Mouse (Mus musculus) bone marrow macrophage, adult 2 months (primary cell): ENCODE results near the gene Pygl.

ENCODE experiments used
- CTCF ChIP-seq: IDR thresholded peaks from 2 replicates; pipeline ENCODE4 v1.5.1; 2012; ENCODE audit warnings: low read depth, mild to moderate bottlenecking, low read length, moderate library complexity
- POLR2A ChIP-seq: IDR thresholded peaks from 2 replicates; pipeline ENCODE4 v1.6.1; 2012; ENCODE audit warnings: mild to moderate bottlenecking, low read depth, low read length, borderline replicate concordance

DNA sequence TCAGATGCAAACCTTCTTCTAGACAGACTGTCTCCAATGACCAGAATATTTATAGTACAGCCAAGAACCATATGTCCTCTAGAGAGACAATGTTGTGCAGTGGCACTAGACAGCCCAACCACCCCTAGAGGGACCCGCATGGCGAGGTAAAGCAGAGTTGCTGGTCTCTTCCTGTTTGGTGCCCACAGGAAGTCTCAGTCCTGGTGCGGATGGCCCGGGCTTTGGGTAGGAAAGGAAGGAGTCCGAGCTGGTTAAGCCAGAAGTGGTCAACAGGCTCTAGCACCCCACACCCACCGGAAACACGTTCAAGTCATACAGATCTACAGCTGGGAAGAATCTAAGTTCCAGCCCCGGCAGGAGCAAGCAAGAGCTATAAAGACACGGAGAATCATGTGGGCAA lies 36.0 kb upstream of the Pygl start:
- TF ChIP-seq POLR2A (no peak), CTCF (no peak)
